Mouse (Mus musculus): ENCODE results near the gene Rnf10.

The Rnf10 gene

GRCm38 (mm10) chr5:115194626-115195221, 78.0 kb downstream of the Rnf10 start:
- DNase-seq (ENCODE audit: low spot score in 2 of 2) = no peak

- peak in 1 of 2 experiments; percentile 59 for DNase-seq (ENCODE audit: low spot score in 2 of 2)
Observed at GRCm38 (mm10) chr5:115193669-115194625, 78.8 kb downstream of the Rnf10 start, which contains the start of gene Cabp1. TSS of gene Cabp1 (minus strand) at chr5:115194381.

GRCm38 (mm10) chr5:115193226-115193625, 79.5 kb downstream of the Rnf10 start:
- DNase-seq (ENCODE audit: low spot score in 2 of 2) = no peak

DNA sequence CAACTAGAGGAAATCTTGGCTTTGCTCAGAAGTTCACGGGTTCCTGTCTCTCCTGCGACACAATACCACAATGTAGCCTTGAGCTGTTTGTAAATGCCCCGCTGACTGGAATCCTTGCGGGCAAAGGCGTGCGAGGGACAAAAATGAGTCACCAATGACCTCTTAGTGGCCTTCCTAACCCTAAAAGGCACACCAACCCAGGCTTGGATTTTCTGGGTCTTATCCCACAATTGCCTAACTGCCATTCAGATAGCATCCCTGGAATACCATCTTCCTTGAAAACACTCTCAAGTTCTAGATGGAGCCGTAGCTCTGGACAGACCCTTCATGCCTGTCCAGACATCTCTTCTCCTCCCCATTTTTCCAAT, 79.9 kb downstream of the Rnf10 start:
- DNase-seq (ENCODE audit: low spot score in 2 of 2) = no peak

- DNase-seq (ENCODE audit: low spot score in 2 of 2) = no peak
Observed at GRCm38 (mm10) chr5:115191880-115192827, 80.5 kb downstream of the Rnf10 start.
